Mouse (Mus musculus) frontal cortex, postnatal 36 days (tissue): Measurements from ENCODE around the gene Wfdc18.

Experiments
- DNase-seq, 2 experiments: peaks; one replicate each; pipeline ENCODE4 v3.0.0; 2022; ENCODE audit warnings: low spot score in 2 of 2

Wfdc18 gene

DNA sequence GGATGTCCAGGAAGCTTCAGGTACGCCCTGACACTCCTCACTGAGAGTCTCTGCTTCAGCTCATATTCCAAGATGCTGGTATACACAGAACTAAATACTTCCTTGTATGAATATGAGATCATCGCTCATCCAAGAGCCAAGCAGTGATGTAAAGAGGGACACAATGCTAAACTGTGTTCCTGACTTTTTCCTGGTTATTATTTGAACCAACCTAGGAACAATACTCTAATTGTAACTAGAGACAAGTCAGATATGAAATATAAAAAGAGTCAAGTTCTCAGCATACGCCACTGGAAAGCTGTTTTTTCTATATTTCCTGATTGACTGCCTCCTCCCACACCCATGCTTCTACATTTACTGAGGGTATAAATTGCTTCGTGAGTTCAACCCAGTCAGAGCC, at the start of gene Wfdc18:
Wfdc18 (plus strand) TSS at position 301 of the 400 bp plus-strand sequence.
- DNase-seq = peak in 1 of 2 experiments; percentile 1

DNA sequence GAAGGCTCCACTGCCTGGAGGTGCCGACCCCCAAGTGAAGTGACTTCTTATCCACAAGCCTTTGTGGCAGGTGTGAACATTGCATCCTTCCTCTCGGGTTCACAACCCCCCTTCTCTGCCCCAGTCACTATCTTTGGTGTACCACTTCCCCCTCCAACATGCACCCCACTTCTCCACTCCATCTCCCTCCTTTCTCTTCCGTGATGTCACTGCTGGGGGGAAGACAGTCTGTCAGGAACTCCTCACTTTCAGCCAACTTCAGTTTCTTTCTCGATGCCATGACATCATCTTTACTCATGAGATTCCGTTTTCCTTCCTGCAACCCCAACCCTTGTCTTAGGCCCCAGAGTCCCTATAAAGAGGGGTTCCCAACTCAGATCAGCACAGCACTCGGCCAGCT, 46.6 kb upstream of the Wfdc18 start, which contains the start of gene Ccl4:
Ccl4 (plus strand) TSS at position 381 of the 400 bp plus-strand sequence.
- no peak for DNase-seq

GRCm38 (mm10) chr11:83663532-83663931, 45.3 kb upstream of the Wfdc18 start:
- no peak for DNase-seq

GRCm38 (mm10) chr11:83671743-83672142, 37.1 kb upstream of the Wfdc18 start:
- no peak for DNase-seq

DNA sequence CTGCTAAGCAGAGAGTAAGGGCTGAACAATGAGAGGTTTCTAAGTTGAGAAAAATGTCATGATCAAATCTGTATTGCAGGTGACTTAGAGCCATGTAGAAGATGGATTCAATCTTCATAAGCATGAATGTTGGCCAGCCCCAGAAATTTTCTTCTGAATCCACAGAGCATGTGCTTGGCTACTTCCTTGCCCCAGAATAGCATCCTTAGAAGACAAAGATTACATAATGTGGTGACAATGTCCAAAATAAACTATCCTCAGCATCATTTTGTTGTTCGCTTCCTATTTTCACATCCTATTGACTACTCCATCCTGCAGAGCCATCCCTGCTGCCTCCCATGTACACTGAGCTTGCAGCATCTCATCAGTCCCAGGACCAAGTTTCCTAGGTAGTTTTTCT, 33.1 kb upstream of the Wfdc18 start:
- DNase-seq = no peak

DNA sequence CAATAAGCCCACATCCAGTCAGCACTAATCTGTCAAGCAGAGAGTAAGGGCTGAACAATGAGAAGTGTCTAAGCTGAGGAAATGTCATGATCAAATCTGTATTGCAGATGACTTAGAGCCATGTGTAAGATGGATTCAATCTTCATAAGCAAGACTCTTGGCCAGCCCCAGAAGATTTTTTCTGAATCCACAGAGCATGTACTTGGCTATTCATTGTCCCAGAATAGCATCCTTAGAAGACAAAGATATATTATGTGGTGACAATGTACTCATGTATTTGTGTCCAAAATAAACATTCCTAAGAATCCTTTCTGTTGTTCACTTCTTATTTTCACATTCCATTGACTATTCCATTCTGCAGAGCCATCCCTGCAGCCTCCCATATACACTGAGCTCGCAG, 18.9 kb upstream of the Wfdc18 start:
- no peak for DNase-seq

- DNase-seq = no peak
Observed at GRCm38 (mm10) chr11:83692008-83692407, 16.8 kb upstream of the Wfdc18 start.

DNA sequence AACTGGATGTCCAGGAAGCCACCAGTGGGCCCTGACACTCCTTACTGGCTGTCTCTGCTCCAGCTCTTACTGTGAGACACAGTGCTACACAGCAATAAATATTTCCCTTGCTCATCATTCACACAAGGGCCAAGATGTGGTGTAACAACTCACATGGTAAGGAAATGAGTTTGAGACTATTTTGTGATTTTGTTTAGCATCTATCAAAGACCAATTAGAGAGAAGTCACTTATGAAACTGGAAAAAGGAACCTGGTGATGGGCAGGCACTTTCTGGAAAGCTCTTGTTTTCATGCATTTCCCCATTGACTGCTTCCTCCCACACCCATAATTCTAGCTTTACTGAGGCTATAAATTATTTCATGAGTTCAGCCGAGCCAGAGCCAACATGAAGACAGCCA, 5.1 kb upstream of the Wfdc18 start, which contains the start of gene Wfdc17:
Wfdc17 (plus strand) TSS at position 287 of the 400 bp plus-strand sequence.
- DNase-seq = no peak

GRCm38 (mm10) chr11:83709683-83710082, 868 bp downstream of the Wfdc18 start:
- DNase-seq = peak; percentile 10 to 32

DNA sequence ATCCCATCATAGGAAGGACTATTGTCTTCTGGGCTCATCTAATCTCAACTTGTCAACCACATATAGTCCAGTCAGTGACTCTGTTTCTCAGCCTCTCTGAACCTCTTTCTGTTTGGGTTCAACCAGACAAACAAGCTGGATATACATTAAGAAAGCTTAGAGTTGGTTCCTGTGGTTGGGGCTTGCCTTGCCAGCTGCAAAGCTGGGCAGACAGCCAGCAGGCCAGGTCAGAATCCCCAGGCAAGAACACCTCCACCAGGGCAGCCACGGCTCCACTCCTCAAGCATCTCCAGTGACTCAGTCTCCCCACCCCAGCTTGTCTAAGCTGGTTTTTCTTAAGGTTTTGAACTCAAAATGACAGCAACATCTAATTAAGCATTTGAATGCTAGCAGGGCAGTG, 3.9 kb downstream of the Wfdc18 start:
- no peak for DNase-seq

- no peak for DNase-seq
Observed at GRCm38 (mm10) chr11:83713925-83714324, 5.1 kb downstream of the Wfdc18 start.

GRCm38 (mm10) chr11:83717042-83717665, 8.3 kb downstream of the Wfdc18 start:
- no peak for DNase-seq

- no peak for DNase-seq
Observed at GRCm38 (mm10) chr11:83720766-83721165, 12.0 kb downstream of the Wfdc18 start.

- peak in 1 of 2 experiments; percentile 1 for DNase-seq
Observed at GRCm38 (mm10) chr11:83728757-83729432, 20.1 kb downstream of the Wfdc18 start.

- no peak for DNase-seq
Observed at GRCm38 (mm10) chr11:83731116-83731515, 22.3 kb downstream of the Wfdc18 start.

GRCm38 (mm10) chr11:83733071-83733640, 24.3 kb downstream of the Wfdc18 start:
- no peak for DNase-seq

DNA sequence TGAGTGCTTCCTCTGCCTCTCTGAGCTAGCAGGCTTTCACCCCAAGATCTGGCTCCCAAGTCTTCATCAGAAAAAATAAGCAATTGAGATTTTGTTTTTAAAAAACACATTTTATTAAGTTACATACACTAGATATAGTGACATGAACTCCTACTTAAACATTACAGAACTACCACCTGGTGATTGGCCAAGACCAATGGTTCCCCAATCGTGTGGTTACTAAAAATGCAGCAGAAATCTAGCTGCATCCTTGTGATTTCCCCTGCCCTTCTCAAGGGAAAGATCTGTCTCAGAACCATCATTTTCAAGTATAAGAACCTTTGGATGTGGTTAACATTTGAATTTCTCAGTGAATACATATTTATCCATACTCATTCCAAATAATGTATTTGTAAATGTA, 25.4 kb downstream of the Wfdc18 start:
- DNase-seq = no peak

DNA sequence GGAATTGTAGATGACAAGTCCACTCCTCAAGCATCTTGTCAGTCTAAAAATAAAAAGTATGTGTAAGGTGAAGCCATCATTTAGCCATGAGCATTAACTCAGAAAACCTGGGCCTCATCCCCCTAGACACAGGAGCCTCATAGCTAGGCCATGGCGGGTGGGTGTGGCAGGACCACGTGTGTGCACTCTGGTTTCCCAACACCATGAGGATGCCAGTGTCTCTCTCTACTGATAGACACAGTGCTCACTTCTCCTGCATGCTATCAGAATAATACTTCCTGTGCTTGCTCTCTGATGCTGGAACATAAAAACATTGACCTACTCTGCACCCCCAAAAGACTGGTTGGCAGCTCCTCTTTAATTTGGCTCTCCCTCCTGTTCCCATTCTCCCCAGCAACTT, 27.1 kb downstream of the Wfdc18 start:
- DNase-seq = no peak

- DNase-seq = no peak
Observed at GRCm38 (mm10) chr11:83737109-83737558, 28.3 kb downstream of the Wfdc18 start.

DNA sequence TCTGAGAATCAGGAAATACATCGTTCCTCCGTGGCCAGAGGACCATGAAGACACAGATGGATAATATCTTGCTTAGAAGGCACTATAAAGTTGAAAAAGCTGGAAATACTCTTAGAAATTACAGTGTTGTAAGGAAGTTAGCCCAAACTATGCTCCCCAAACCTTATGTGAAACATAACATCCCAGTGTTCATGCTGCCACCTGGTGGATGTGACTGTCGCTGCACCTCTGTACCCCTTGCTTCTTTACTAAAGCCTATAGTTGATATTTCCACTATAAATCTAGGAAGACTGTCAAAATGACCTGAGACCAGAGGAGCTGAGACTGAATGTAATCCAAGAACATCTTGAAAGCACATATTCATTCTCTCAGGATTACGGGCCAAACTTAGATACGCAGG, 30.4 kb downstream of the Wfdc18 start:
- peak; percentile 76 to 89 for DNase-seq

- no peak for DNase-seq
Observed at GRCm38 (mm10) chr11:83740443-83740991, 31.7 kb downstream of the Wfdc18 start.

GRCm38 (mm10) chr11:83741841-83742240, 33.0 kb downstream of the Wfdc18 start:
- no peak for DNase-seq
